Mouse (Mus musculus): Measurements from ENCODE around the gene Lsm12. TPM values are rescaled to one million over a fixed set of nuclear protein-coding genes. Genes with fewer than 3 reads are reported as not detected.
A peak's percentile ranks its signal among the peaks of the same experiment; 100 is the strongest.

Lsm12 gene
- polyA plus RNA-seq, 1 experiment from 2014 or later = 155 TPM

DNA sequence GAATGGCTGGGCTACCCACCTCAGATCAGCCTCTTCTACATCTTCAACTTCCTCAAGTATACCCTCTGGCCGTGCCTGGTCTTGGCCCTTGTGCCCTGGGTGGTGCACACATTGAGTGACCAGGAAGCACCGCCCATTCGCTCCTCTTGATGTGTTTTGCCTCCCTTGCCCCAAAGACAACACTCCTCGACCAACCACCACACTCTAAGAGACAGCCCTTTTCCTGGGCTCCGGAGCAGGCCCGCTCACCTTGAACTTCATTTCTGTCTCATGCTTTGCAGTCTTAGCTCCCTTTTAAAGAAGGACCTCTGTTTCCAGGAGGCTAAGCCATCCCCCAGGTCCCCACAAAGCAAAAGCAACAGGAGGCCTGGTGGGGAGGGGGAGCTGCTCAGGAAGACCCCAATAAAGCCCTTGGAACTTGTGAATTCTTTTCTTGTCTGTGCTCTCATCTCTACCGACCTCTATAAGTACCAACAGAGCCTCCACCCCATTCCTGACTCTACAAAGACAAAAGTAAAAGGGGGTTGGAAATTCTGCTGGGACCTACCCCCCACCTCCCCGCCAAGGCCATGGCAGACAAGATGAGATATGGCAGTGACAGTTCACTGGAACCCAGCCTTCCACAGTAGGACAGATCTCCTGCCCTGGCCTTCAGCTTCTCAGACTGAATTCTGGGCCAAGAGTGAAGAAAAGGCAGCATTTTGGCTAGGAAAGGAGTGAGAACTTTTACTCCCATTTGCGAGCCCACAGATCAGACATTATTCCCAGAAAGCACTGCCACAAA is 8.8 kb upstream of the Lsm12 start:
- H3K36me3 ChIP-seq (replicated peaks) = peaks cover 72% of the 10 kb centered on the region
- no peak for DNase-seq (ENCODE audit: low spot score)
- H3K27me3 ChIP-seq (replicated peaks; ENCODE audit: low read depth, poor library complexity, severe bottlenecking) = no peaks in the 10 kb centered on the region
- H3K27ac ChIP-seq (replicated peaks) = no peak overlapping the region
- peaks cover 26% of the 10 kb centered on the region for H3K4me1 ChIP-seq
- H3K4me3 ChIP-seq = no peak overlapping the region
- no peaks in the 10 kb centered on the region for H3K9me3 ChIP-seq
- WGBS = 87% methylated on average over 9 of the region's 9 CpGs

DNA sequence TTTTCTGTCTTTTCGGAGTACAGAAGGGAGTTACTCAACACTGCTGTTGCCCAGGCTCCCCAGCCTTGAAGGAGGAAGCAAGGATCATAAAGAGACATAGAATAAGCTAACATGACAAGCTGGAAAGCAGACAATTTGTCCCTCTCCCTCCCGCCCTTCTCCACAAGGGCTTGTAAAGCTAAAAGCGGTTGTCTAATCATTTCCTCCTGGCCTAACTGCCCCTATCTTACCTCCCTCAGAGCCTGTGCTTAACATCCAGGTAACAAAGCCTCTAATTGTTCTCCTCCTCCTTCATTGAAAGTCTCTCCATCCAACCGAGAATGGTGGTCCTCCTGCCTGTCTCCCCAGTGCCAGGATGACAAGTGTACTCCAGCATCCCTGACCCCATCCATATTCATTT is 5.8 kb upstream of the Lsm12 start:
- Histone ChIP-seq H3K27ac (replicated peaks) (peak overlapping the region; percentile 19), H3K9me3 (no peaks in the 10 kb centered on the region), H3K4me3 (peak overlapping the region; percentile 76), H3K4me1 (peaks cover 27% of the 10 kb centered on the region), H3K36me3 (replicated peaks) (peaks cover 42% of the 10 kb centered on the region), H3K27me3 (replicated peaks; ENCODE audit: low read depth, poor library complexity, severe bottlenecking) (no peaks in the 10 kb centered on the region)
- 35% methylated on average over 4 of the region's 4 CpGs for WGBS
- DNase-seq (ENCODE audit: low spot score) = no peak

DNA sequence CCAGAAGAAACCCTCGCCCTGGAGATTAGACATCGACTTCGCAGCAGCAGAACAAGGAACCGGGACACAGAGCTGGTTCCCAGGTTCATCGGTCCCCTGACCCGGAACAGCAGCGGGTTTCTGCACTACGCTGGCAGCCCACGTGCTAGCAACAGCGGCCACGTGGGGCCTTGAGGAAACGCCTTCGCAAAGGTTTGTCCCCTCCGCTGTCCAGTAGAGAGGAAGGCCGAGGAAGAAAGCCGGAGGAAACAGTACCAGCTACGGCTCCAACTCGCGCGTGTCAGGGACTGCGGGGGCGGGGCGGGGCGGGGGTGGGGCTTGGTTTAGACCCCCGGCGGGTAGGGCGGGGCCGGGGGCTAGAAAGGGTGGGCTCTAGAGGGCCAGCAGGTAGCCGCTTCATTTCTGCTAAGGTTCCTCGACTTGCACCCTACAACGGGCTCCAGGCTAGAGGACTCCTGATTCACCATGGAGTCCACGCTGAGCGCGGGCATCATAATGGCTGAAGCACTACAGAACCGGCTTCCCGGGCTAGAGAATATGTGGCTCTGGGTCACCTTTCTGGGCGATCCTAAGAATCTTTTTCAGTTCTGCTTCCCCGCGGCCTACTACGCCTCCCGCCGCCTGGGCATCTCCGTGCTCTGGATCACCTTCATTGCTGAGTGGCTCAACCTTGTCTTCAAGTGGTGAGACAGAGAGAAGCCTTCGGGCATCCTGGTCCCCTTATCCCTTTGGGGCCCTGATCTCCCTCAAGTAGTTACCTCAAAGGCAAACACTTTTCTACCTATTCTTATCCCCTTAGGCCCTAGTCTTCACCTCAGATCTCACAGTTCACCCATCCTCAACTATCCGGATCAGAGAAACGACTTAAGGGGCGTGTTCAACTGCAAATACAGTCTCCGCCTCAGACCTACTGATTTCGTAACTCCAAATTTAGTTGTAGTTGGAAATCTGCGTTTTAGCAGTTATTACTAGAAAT is 4.7 kb upstream of the Lsm12 start, which contains the start of gene G6pc3:
G6pc3 (plus strand) TSS at position 160 of the 976 bp plus-strand sequence.
- DNase-seq (ENCODE audit: low spot score) = peak; percentile 91
- 3% methylated on average over 50 of the region's 50 CpGs for WGBS
- Histone ChIP-seq H3K27me3 (replicated peaks; ENCODE audit: low read depth, poor library complexity, severe bottlenecking) (no peaks in the 10 kb centered on the region), H3K36me3 (replicated peaks) (peaks cover 31% of the 10 kb centered on the region), H3K4me3 (peak within 1 kb of the TSS; percentile 76), H3K27ac (replicated peaks) (peak within 1 kb of the TSS; percentile 85), H3K4me1 (peaks cover 33% of the 10 kb centered on the region), H3K9me3 (no peaks in the 10 kb centered on the region)

GRCm38 (mm10) chr11:102188980-102189379 is 3.9 kb upstream of the Lsm12 start:
- DNase-seq (ENCODE audit: low spot score) = no peak
- Histone ChIP-seq H3K36me3 (replicated peaks) (peaks cover 24% of the 10 kb centered on the region), H3K27ac (replicated peaks) (peak overlapping the region; percentile 85), H3K27me3 (replicated peaks; ENCODE audit: low read depth, poor library complexity, severe bottlenecking) (no peaks in the 10 kb centered on the region), H3K4me3 (peak overlapping the region; percentile 76), H3K9me3 (no peaks in the 10 kb centered on the region), H3K4me1 (peaks cover 36% of the 10 kb centered on the region)
- WGBS = 70% methylated on average over 6 of the region's 6 CpGs

DNA sequence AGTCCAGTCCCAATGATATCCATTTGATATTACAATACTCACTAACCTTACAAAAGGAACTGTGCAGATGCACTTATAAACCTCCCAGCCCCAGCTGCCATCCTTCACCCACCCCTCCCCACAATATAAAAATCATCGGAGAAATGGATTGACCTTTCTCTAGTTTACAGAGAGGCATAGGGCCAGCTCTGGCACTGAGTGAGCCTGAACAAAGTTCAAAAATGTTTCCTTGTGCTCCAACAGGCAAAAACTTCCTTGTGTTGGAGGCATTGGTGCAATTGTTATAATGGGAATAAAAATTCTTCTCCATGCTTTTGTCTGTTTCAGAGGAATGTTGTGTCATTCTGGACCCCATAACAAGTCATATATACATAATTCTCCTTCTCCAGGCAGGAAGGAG is 1.1 kb upstream of the Lsm12 start:
- no peak overlapping the region for H3K4me3 ChIP-seq
- no peaks in the 10 kb centered on the region for H3K9me3 ChIP-seq
- H3K27ac ChIP-seq (replicated peaks) = no peak overlapping the region
- WGBS = 83% methylated on average over 1 of the region's 1 CpGs
- H3K4me1 ChIP-seq = peaks cover 44% of the 10 kb centered on the region
- DNase-seq (ENCODE audit: low spot score) = no peak
- H3K36me3 ChIP-seq (replicated peaks) = peaks cover 19% of the 10 kb centered on the region
- H3K27me3 ChIP-seq (replicated peaks; ENCODE audit: low read depth, poor library complexity, severe bottlenecking) = no peaks in the 10 kb centered on the region

GRCm38 (mm10) chr11:102185677-102186076 is 581 bp upstream of the Lsm12 start:
- peaks cover 25% of the 10 kb centered on the region for H3K36me3 ChIP-seq (replicated peaks)
- H3K27me3 ChIP-seq (replicated peaks; ENCODE audit: low read depth, poor library complexity, severe bottlenecking) = no peaks in the 10 kb centered on the region
- H3K9me3 ChIP-seq = no peaks in the 10 kb centered on the region
- peaks cover 38% of the 10 kb centered on the region for H3K4me1 ChIP-seq
- peak overlapping the region; percentile 94 for H3K27ac ChIP-seq (replicated peaks)
- 65% methylated on average over 3 of the region's 3 CpGs for WGBS
- no peak for DNase-seq (ENCODE audit: low spot score)
- peak overlapping the region; percentile 72 for H3K4me3 ChIP-seq

DNA sequence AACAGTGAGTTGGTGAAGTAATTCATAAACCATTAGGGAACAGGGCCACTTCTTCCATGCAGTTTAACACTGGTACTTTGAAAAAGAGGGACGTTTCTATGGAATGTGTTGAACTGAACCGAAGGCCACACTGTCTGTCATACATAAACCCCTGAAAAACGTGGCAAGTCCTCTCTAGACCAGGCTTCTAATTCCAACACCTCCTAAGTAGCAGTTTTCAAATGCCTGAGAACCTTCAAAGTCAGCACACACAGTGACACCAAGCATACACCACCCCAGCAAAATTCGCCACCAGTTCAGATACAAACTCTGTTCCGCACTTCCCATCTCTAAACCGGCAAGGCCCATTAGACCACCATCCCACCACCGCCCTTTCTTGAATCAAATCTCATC is 847 bp downstream of the Lsm12 start:
- peak overlapping the region; percentile 72 for H3K4me3 ChIP-seq
- no peaks in the 10 kb centered on the region for H3K27me3 ChIP-seq (replicated peaks; ENCODE audit: low read depth, poor library complexity, severe bottlenecking)
- peaks cover 39% of the 10 kb centered on the region for H3K36me3 ChIP-seq (replicated peaks)
- 7% methylated on average over 7 of the region's 7 CpGs for WGBS
- DNase-seq (ENCODE audit: low spot score) = no peak
- H3K27ac ChIP-seq (replicated peaks) = peak overlapping the region; percentile 94
- no peaks in the 10 kb centered on the region for H3K9me3 ChIP-seq
- H3K4me1 ChIP-seq = peaks cover 24% of the 10 kb centered on the region

DNA sequence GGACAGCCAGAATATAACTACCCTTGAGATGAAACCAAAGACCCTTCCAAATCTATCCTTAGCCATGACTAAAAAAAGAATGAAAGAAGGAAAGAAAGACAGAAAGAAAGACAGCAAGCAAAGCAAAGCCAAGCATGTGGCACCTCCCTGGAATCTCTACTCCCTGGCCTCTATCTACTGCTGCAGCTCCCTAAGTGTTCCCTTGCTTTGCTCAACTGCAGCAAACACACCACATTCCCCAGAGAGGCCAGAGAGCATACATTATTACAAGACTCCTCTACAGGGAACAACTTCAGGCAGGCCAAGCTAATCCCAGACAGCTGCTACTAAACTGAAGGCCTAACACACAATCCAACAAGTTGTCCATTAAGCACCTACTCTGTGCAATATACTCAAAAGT is 5.3 kb downstream of the Lsm12 start:
- Histone ChIP-seq H3K4me3 (no peak overlapping the region), H3K4me1 (peaks cover 13% of the 10 kb centered on the region), H3K9me3 (no peaks in the 10 kb centered on the region), H3K36me3 (replicated peaks) (peaks cover 83% of the 10 kb centered on the region), H3K27ac (replicated peaks) (no peak overlapping the region), H3K27me3 (replicated peaks; ENCODE audit: low read depth, poor library complexity, severe bottlenecking) (no peaks in the 10 kb centered on the region)
- no peak for DNase-seq (ENCODE audit: low spot score)

- WGBS = 90% methylated on average over 5 of the region's 5 CpGs
- Histone ChIP-seq H3K9me3 (no peaks in the 10 kb centered on the region), H3K27ac (replicated peaks) (no peak overlapping the region), H3K4me1 (no peaks in the 10 kb centered on the region), H3K36me3 (replicated peaks) (peaks cover 95% of the 10 kb centered on the region), H3K4me3 (no peak overlapping the region), H3K27me3 (replicated peaks; ENCODE audit: low read depth, poor library complexity, severe bottlenecking) (no peaks in the 10 kb centered on the region)
- DNase-seq (ENCODE audit: low spot score) = no peak
Observed at GRCm38 (mm10) chr11:102168689-102169088, 16.4 kb downstream of the Lsm12 start.

- no peak for DNase-seq (ENCODE audit: low spot score)
- H3K4me3 ChIP-seq = no peak overlapping the region
- no peaks in the 10 kb centered on the region for H3K4me1 ChIP-seq
- H3K27me3 ChIP-seq (replicated peaks; ENCODE audit: low read depth, poor library complexity, severe bottlenecking) = no peaks in the 10 kb centered on the region
- 92% methylated on average over 5 of the region's 5 CpGs for WGBS
- no peak overlapping the region for H3K27ac ChIP-seq (replicated peaks)
- peaks cover 97% of the 10 kb centered on the region for H3K36me3 ChIP-seq (replicated peaks)
- H3K9me3 ChIP-seq = no peaks in the 10 kb centered on the region
Observed at GRCm38 (mm10) chr11:102167539-102167938, 17.6 kb downstream of the Lsm12 start.

- no peaks in the 10 kb centered on the region for H3K9me3 ChIP-seq
- no peak overlapping the region for H3K4me3 ChIP-seq
- no peaks in the 10 kb centered on the region for H3K4me1 ChIP-seq
- WGBS = 82% methylated on average over 6 of the region's 6 CpGs
- peaks cover 98% of the 10 kb centered on the region for H3K36me3 ChIP-seq (replicated peaks)
- DNase-seq (ENCODE audit: low spot score) = no peak
- H3K27ac ChIP-seq (replicated peaks) = no peak overlapping the region
- H3K27me3 ChIP-seq (replicated peaks; ENCODE audit: low read depth, poor library complexity, severe bottlenecking) = no peaks in the 10 kb centered on the region
Observed at GRCm38 (mm10) chr11:102165971-102166722, 18.9 kb downstream of the Lsm12 start.

- Histone ChIP-seq H3K9me3 (no peaks in the 10 kb centered on the region), H3K4me3 (no peak overlapping the region), H3K27me3 (replicated peaks; ENCODE audit: low read depth, poor library complexity, severe bottlenecking) (no peaks in the 10 kb centered on the region), H3K4me1 (peaks cover 9% of the 10 kb centered on the region), H3K27ac (replicated peaks) (no peak overlapping the region), H3K36me3 (replicated peaks) (peaks cover 44% of the 10 kb centered on the region)
- 76% methylated on average over 5 of the region's 5 CpGs for WGBS
- DNase-seq (ENCODE audit: low spot score) = no peak
Observed at GRCm38 (mm10) chr11:102159781-102160180, 25.3 kb downstream of the Lsm12 start.

Data from embryonic facial prominence, embryonic 10.5 days (tissue).